Mouse (Mus musculus) liver, embryonic 13.5 days (tissue): Measurements from ENCODE around the gene Mybpc3. TPM values are rescaled to one million over a fixed set of nuclear protein-coding genes. Genes with fewer than 3 reads are reported as not detected.
A peak's percentile ranks its signal among the peaks of the same experiment; 100 is the strongest.

Experiments used
- ATAC-seq: fragments of 200-750 bp; cut with Nextera tagmentation; 2 replicates; pipeline ENCODE4 v1.8.0; 2017; ENCODE audit warnings: low read depth, mild to moderate bottlenecking, moderate number of reproducible peaks, moderate library complexity
- DNase-seq: peaks from one replicate; pipeline ENCODE4 v3.0.0; 2022
- H3K27ac ChIP-seq: fragments of 300-500 bp; sonication (generic); 2 replicates; pipeline ENCODE4 v1.5.1; 2015; ENCODE audit warnings: moderate library complexity, mild to moderate bottlenecking, inconsistent platforms
- H3K27me3 ChIP-seq: fragments of 300-500 bp; sonication (generic); 2 replicates; pipeline ENCODE4 v1.6.1; 2015; ENCODE audit warnings: mild to moderate bottlenecking, inconsistent platforms
- H3K36me3 ChIP-seq: fragments of 300-500 bp; sonication (generic); 2 replicates; pipeline ENCODE4 v1.6.1; 2015; ENCODE audit warnings: mild to moderate bottlenecking, inconsistent platforms
- H3K4me1 ChIP-seq: fragments of 300-500 bp; sonication (generic); replicated peaks from 2 replicates; pipeline ENCODE4 v1.6.1; 2015; ENCODE audit warnings: inconsistent platforms
- H3K4me2 ChIP-seq: fragments of 300-500 bp; sonication (generic); 2 replicates; pipeline ENCODE4 v1.6.1; 2015; ENCODE audit warnings: inconsistent platforms, mild to moderate bottlenecking, moderate library complexity
- H3K4me3 ChIP-seq: fragments of 300-500 bp; sonication (generic); replicated peaks from 2 replicates; pipeline ENCODE4 v1.5.1; 2015; ENCODE audit warnings: mild to moderate bottlenecking, inconsistent platforms
- H3K9ac ChIP-seq: fragments of 300-500 bp; sonication (generic); 2 replicates; pipeline ENCODE4 v1.6.1; 2015; ENCODE audit warnings: mild to moderate bottlenecking, inconsistent platforms
- H3K9me3 ChIP-seq: fragments of 300-500 bp; sonication (generic); replicated peaks from 2 replicates; pipeline ENCODE4 v1.6.1; 2016; ENCODE audit warnings: inconsistent platforms
- WGBS: fragments of 180-500 bp; shearing (Covaris S2); methylation state at CpG from one replicate; pipeline ENCODE4 v1.1.7; 2015; ENCODE audit not compliant: insufficient replicate concordance; 5-methylcytosine and 5-hydroxymethylcytosine counted together
- polyA plus RNA-seq: library from polyadenylated mRNA; unstranded; fragments of >200 nt; fragmentation: Nextera tagmentation; extraction: Ambion mirVana; gene quantifications from 2 replicates; pipeline ENCODE4 v1.2.1, GENCODE M21; 2015

Mybpc3 gene
- polyA plus RNA-seq, 1 experiment from 2014 or later = 0.14 TPM

DNA sequence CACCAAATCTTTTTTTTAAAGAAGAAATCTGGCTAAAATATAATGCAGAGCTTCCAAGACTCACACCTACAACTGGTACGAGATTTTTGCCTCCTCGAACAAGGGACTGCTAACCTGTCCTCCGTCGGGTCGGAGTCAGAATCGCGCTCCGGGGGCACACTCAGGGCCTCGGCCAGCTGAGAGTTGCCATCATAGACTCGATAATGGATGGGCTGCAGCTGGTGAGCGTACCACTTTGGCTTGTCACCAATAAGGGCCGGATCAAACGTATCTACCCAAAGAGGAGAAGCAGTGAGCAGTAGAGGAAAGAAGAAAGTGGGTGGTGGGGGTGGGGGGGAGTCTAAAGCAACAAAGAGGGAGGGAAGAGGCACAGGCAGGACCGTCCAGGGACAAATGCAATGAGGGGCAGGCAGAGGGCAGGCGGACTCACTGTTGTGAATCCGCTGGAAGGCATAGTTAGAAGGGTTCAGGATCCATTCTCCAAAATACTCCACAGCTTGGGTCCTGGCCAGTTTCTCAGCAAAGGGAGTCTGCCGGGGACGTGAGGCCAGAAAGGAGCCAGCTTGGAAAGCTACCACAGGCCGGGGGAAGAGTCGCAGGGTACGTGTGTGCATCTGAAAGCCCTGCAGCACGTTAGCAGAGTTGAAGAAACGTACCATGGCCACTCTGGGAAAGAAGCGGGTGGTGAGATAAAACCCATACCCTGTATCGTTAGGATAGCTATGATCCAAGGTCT is 51.8 kb downstream of the Mybpc3 start:
- ATAC-seq = no peak
- no peak for DNase-seq

DNA sequence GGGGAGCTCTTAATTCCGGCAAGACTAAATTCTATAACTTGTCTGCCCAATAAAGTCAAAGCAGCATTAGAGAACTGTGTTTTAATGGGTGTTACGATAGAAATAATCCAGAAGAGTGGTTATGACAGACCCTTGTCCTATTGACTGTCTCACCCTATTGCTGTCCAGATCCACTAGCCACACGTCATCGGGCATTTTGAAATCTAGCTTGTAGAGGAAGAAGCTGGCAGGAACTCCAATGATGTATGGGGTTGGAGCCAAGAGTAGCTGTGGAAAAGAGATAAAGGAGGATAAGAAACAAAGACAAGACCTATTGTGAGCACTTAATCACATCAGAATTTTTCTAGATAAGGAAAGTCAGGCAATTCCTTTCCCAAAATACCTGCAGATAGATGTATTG is 57.5 kb downstream of the Mybpc3 start:
- Histone ChIP-seq H3K27ac (no peak overlapping the region), H3K4me1 (no peaks in the 10 kb centered on the region; the same call in 1 of the 2 replicates), H3K4me3 (no peak overlapping the region), H3K9me3 (no peaks in the 10 kb centered on the region), H3K9ac (no peak overlapping the region), H3K4me2 (no peak overlapping the region), H3K36me3 (peaks cover 44% of the 10 kb centered on the region), H3K27me3 (no peaks in the 10 kb centered on the region)
- DNase-seq (no peak), ATAC-seq (no peak)
- WGBS = 80% methylated on average over 4 of the region's 4 CpGs

More for the DNA sequence above, 51.8 kb downstream of the Mybpc3 start:
- Histone ChIP-seq H3K4me1 (peaks cover 10% of the 10 kb centered on the region), H3K27ac (no peak overlapping the region), H3K4me3 (no peak overlapping the region), H3K27me3 (no peaks in the 10 kb centered on the region), H3K4me2 (no peak overlapping the region), H3K9me3 (no peaks in the 10 kb centered on the region), H3K9ac (no peak overlapping the region), H3K36me3 (peaks cover 53% of the 10 kb centered on the region)
- WGBS = 81% methylated on average over 25 of the region's 25 CpGs

DNA sequence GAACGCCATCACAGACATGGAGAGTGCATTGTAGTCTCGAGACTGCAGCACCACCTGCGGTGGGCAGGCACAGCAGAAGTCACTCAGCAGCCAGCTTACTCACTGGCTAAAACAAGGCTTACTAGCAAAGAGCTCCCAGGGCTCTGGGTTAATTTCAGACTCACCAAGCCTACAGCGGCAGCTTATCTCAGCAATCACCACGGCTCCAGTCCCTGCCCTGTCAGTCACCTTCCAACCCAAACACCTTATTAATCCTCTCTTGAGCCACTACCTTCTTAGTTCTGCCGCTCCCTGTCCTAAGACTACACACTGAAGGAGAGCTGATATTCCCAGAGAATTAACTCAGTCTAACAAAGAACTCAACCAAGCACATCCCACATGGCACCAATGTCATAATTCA is 58.3 kb downstream of the Mybpc3 start:
- no peak overlapping the region for H3K4me2 ChIP-seq
- no peak overlapping the region for H3K4me3 ChIP-seq
- H3K9ac ChIP-seq = no peak overlapping the region
- H3K36me3 ChIP-seq = peaks cover 44% of the 10 kb centered on the region
- no peaks in the 10 kb centered on the region for H3K9me3 ChIP-seq
- DNase-seq (no peak), ATAC-seq (no peak)
- WGBS = 70% methylated on average over 6 of the region's 6 CpGs
- no peaks in the 10 kb centered on the region for H3K27me3 ChIP-seq
- no peaks in the 10 kb centered on the region; the same call in 1 of the 2 replicates for H3K4me1 ChIP-seq
- no peak overlapping the region for H3K27ac ChIP-seq

DNA sequence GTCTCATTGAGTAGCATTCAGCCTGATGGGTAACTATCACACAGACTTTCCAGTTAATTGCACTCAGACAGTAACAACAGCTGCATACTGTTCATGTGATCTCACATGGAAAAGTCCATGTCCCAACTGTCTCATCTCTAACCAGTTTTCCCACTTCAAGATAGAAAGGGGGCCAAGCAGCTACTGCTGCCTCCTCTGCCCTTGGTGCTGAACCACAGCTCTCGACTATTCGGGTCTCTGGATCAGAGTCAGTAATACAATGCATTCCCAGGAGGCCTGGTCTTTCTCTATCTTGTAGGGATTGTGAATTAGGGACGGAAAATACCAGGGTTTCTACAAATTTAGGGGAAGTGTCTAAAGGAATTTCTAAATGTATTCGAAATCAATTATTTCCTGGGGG is 61.9 kb downstream of the Mybpc3 start:
- no peak overlapping the region for H3K27ac ChIP-seq
- no peak overlapping the region for H3K4me2 ChIP-seq
- H3K4me3 ChIP-seq = no peak overlapping the region
- ATAC-seq (no peak), DNase-seq (no peak)
- H3K4me1 ChIP-seq = peaks cover 23% of the 10 kb centered on the region
- H3K9ac ChIP-seq = no peak overlapping the region
- peaks cover 23% of the 10 kb centered on the region for H3K36me3 ChIP-seq
- no peaks in the 10 kb centered on the region for H3K27me3 ChIP-seq
- H3K9me3 ChIP-seq = no peaks in the 10 kb centered on the region
- WGBS = 65% methylated on average over 4 of the region's 4 CpGs

DNA sequence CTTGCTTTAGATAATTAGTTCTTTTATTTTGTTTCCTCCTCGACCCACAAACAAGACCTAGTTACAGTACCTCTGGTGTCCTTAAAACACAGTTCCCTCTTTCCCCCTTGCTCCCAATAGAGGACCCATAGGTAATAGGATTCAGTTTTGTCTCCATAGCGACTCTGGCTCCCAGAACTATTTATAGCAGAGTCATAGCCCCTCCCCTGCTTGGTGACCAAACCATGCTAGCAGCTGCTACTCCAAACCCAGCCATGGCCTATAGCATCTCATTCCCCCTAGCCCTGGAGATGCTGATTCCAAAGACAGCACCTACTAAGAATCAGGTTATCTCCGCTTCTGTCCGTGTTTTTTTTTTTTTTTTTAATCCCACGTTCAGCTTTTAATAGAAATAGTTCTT is 62.8 kb downstream of the Mybpc3 start:
- H3K9ac ChIP-seq = no peak overlapping the region
- peaks cover 19% of the 10 kb centered on the region for H3K36me3 ChIP-seq
- no peak overlapping the region for H3K4me3 ChIP-seq
- no peaks in the 10 kb centered on the region for H3K9me3 ChIP-seq
- WGBS = 57% methylated on average over 5 of the region's 5 CpGs
- no peak overlapping the region for H3K4me2 ChIP-seq
- H3K27ac ChIP-seq = no peak overlapping the region
- peaks cover 23% of the 10 kb centered on the region for H3K4me1 ChIP-seq
- ATAC-seq (no peak), DNase-seq (no peak)
- H3K27me3 ChIP-seq = no peaks in the 10 kb centered on the region

DNA sequence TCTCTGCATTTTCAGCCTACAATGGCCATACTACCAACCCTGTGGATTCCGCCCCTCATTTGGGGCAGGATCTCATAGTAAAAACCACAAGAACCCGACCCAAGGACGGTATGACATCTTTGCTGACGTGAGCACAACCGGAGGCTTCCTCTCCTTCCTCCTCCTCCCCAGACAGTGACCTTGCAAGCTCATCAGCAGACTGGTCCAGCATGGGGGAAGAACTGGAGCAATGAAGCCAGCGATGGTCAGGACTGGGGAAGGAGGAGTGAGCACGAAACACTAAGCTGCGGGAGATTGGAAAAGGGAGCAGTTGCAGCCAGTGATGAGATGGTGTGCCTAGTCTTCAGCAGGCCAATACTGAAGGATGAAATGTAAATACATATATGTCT is 64.1 kb downstream of the Mybpc3 start:
- peak overlapping the region; percentile 100 for H3K4me2 ChIP-seq
- H3K27me3 ChIP-seq = no peaks in the 10 kb centered on the region
- peaks cover 23% of the 10 kb centered on the region for H3K4me1 ChIP-seq
- peak overlapping the region; percentile 87 for H3K9ac ChIP-seq
- no peak for ATAC-seq
- WGBS = 7% methylated on average over 8 of the region's 8 CpGs
- H3K9me3 ChIP-seq = no peaks in the 10 kb centered on the region
- peaks cover 8% of the 10 kb centered on the region for H3K36me3 ChIP-seq
- H3K4me3 ChIP-seq = peak overlapping the region; percentile 94
- H3K27ac ChIP-seq = no peak overlapping the region
- no peak for DNase-seq

DNA sequence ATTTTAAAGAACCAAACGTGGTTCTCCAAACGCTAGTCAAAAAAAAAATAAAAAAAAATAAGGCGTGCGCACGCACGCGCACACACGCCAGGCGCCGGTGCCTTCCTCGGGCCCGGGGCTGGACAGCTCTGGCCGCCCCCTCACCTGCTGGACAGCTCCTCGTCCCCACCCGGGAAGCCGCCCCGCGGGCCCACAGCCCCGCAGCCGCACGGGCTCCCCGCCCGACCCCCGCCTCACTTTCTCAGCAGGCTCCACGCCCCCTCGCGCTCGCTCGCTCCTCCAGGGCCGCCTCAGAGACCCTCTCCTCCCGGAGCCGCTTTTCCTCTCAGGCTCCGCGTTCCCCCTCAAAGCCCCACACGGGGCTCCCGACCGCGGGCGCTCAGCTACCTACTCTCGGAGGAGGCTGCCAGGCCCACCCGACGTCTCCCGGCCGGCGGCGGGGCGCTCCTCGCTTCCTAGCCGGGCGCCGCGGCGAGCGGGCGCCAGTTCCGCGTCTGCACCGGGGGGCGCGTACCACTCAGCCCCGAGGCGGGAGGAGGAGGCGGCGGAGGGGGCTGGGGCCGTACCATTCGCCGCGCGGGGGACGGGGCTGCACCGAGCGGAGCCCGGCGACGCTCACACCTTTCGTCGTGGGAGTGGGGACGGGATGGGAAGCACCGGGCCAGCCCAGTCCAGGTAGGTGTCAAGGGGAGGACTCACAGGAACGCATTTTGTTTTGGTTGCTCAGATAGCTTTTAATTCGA is 64.6 kb downstream of the Mybpc3 start:
- peak overlapping the region; percentile 100 for H3K4me2 ChIP-seq
- no peaks in the 10 kb centered on the region for H3K27me3 ChIP-seq
- peak overlapping the region; percentile 87 for H3K9ac ChIP-seq
- WGBS = under 1% methylated on average over 81 of the region's 81 CpGs
- DNase-seq (peak; percentile 79), ATAC-seq (peak; percentile 90)
- peaks cover 8% of the 10 kb centered on the region for H3K36me3 ChIP-seq
- H3K9me3 ChIP-seq = no peaks in the 10 kb centered on the region
- H3K27ac ChIP-seq = peak overlapping the region; percentile 85
- H3K4me1 ChIP-seq = peaks cover 23% of the 10 kb centered on the region
- H3K4me3 ChIP-seq = peak overlapping the region; percentile 94

DNA sequence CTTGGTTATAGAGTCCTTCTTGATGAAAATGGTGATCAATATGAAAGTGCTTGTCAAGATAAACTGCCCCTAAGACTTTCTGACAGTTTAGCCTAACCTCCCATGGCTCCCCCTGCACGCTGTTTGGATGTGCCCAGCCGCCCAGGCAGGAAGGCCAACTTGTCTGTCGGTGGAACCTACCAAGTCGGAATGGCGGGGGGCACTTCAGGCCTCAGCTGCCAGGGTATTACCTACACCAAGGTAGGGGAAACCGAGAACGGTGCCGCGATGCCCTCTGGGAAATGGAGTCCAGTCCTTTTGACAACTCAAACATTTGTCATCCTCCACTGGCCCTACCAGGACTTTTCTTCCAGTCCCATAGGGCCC is 65.2 kb downstream of the Mybpc3 start:
- ATAC-seq (peak; percentile 95), DNase-seq (peak; percentile 97)
- peak overlapping the region; percentile 85 for H3K27ac ChIP-seq
- H3K9ac ChIP-seq = peak overlapping the region; percentile 87
- 0% methylated on average over 9 of the region's 9 CpGs for WGBS
- no peaks in the 10 kb centered on the region for H3K9me3 ChIP-seq
- H3K4me2 ChIP-seq = peak overlapping the region; percentile 100
- peaks cover 23% of the 10 kb centered on the region for H3K4me1 ChIP-seq
- H3K27me3 ChIP-seq = no peaks in the 10 kb centered on the region
- H3K4me3 ChIP-seq = peak overlapping the region; percentile 94
- peaks cover 3% of the 10 kb centered on the region for H3K36me3 ChIP-seq

DNA sequence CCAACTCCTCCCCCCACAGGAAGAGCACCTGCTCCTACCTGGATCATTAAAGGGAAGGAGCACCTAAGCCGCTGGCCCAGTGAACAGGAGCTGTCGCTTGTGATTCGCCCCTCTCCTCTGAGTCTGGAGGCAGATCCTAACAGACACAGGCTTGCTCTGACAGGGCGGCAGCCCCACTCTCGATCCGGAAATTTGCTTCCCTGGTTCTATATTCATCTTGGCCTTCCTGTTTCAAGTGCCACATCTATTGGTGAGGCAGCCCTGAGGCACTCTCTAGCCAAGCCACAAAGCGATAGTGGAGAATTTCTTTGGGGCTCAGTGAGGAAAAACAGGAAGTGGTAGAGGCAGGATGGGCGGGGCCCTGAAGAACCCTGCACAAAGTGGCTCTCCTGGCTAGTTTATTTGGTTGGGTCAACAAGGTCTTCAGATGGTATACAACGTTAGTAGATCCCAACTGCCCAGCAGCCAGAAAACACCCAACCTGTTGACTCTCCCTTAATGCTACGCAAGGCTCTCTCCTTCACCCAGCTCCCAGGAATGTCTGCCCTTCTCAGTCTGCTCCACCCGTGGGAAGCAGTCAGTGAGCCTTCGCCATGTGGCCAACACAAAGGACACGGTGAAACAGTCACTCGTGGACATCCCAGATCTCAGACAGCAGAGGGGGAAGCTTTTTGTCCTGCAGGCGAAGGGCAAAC is 65.9 kb downstream of the Mybpc3 start, which contains the start of gene Madd:
Madd (minus strand) TSS at position 127 of the 695 bp plus-strand sequence.
- no peaks in the 10 kb centered on the region for H3K36me3 ChIP-seq
- peaks cover 23% of the 10 kb centered on the region for H3K4me1 ChIP-seq
- H3K9me3 ChIP-seq = no peaks in the 10 kb centered on the region
- H3K4me3 ChIP-seq = peak within 1 kb of the TSS; percentile 94
- no peaks in the 10 kb centered on the region for H3K27me3 ChIP-seq
- H3K4me2 ChIP-seq = peak within 1 kb of the TSS; percentile 100
- peak within 1 kb of the TSS; percentile 85 for H3K27ac ChIP-seq
- DNase-seq = peak; percentile 56
- H3K9ac ChIP-seq = peak within 1 kb of the TSS; percentile 87
- WGBS = 24% methylated on average over 15 of the region's 15 CpGs
- peak; percentile 32 for ATAC-seq
